Mouse (Mus musculus): Measurements from ENCODE around the gene Cadm1. TPM values are rescaled to one million over a fixed set of nuclear protein-coding genes. Genes with fewer than 3 reads are reported as not detected.

The Cadm1 gene
- polyA plus RNA-seq, 1 experiment from 2014 or later, result 206 TPM

- no peak for DNase-seq (ENCODE audit: low spot score)
- WGBS, result 47% methylated on average over 10 of the region's 10 CpGs
- no peak for ATAC-seq
Measured at GRCm38 (mm10) chr9:47688297-47688696, 158.3 kb downstream of the Cadm1 start.

GRCm38 (mm10) chr9:47692911-47693310, 162.9 kb downstream of the Cadm1 start:
- no peak overlapping the region for H3K4me2 ChIP-seq (ENCODE audit: low read length)
- H3K9me3 ChIP-seq (replicated peaks; ENCODE audit: control insufficient read depth, low read length), result no peaks in the 10 kb centered on the region
- H3K4me1 ChIP-seq (ENCODE audit: control insufficient read depth, insufficient read depth, low read length), result peaks cover 8% of the 10 kb centered on the region
- no peaks in the 10 kb centered on the region for H3K27me3 ChIP-seq (replicated peaks; ENCODE audit: control insufficient read depth, insufficient read depth, low read length)
- WGBS, result 44% methylated on average over 13 of the region's 13 CpGs
- no peak overlapping the region for H3K4me3 ChIP-seq (ENCODE audit: low read depth, low read length)
- DNase-seq (ENCODE audit: low spot score), result no peak
- no peak for ATAC-seq
- no peak overlapping the region for H3K27ac ChIP-seq (ENCODE audit: low read depth, low read length)
- no peak overlapping the region for H3K9ac ChIP-seq (ENCODE audit: low read length)
- no peaks in the 10 kb centered on the region for H3K36me3 ChIP-seq (ENCODE audit: control insufficient read depth, insufficient read depth, low read length)

More at GRCm38 (mm10) chr9:47688297-47688696, 158.3 kb downstream of the Cadm1 start:
- no peak overlapping the region for H3K9ac ChIP-seq (ENCODE audit: low read length)
- H3K27ac ChIP-seq (ENCODE audit: low read depth, low read length), result no peak overlapping the region
- H3K4me3 ChIP-seq (ENCODE audit: low read depth, low read length), result no peak overlapping the region
- no peak overlapping the region for H3K4me2 ChIP-seq (ENCODE audit: low read length)
- no peaks in the 10 kb centered on the region for H3K36me3 ChIP-seq (ENCODE audit: control insufficient read depth, insufficient read depth, low read length)
- no peaks in the 10 kb centered on the region for H3K9me3 ChIP-seq (replicated peaks; ENCODE audit: control insufficient read depth, low read length)
- no peaks in the 10 kb centered on the region for H3K27me3 ChIP-seq (replicated peaks; ENCODE audit: control insufficient read depth, insufficient read depth, low read length)
- peaks cover 13% of the 10 kb centered on the region for H3K4me1 ChIP-seq (ENCODE audit: control insufficient read depth, insufficient read depth, low read length)

GRCm38 (mm10) chr9:47699026-47699425, 169.1 kb downstream of the Cadm1 start:
- H3K27me3 ChIP-seq (replicated peaks; ENCODE audit: control insufficient read depth, insufficient read depth, low read length), result no peaks in the 10 kb centered on the region
- no peak overlapping the region for H3K9ac ChIP-seq (ENCODE audit: low read length)
- H3K9me3 ChIP-seq (replicated peaks; ENCODE audit: control insufficient read depth, low read length), result no peaks in the 10 kb centered on the region
- 52% methylated on average over 3 of the region's 3 CpGs for WGBS
- no peaks in the 10 kb centered on the region for H3K36me3 ChIP-seq (ENCODE audit: control insufficient read depth, insufficient read depth, low read length)
- H3K27ac ChIP-seq (ENCODE audit: low read depth, low read length), result no peak overlapping the region
- DNase-seq (ENCODE audit: low spot score), result peak; percentile 72
- no peak overlapping the region for H3K4me2 ChIP-seq (ENCODE audit: low read length)
- no peak for ATAC-seq
- H3K4me1 ChIP-seq (ENCODE audit: control insufficient read depth, insufficient read depth, low read length), result peaks cover 4% of the 10 kb centered on the region
- no peak overlapping the region for H3K4me3 ChIP-seq (ENCODE audit: low read depth, low read length)

- Histone ChIP-seq H3K27ac (ENCODE audit: low read depth, low read length) (no peak overlapping the region), H3K4me3 (ENCODE audit: low read depth, low read length) (no peak overlapping the region), H3K9ac (ENCODE audit: low read length) (no peak overlapping the region), H3K4me1 (ENCODE audit: control insufficient read depth, insufficient read depth, low read length) (peaks cover 4% of the 10 kb centered on the region), H3K36me3 (ENCODE audit: control insufficient read depth, insufficient read depth, low read length) (no peaks in the 10 kb centered on the region), H3K4me2 (ENCODE audit: low read length) (no peak overlapping the region), H3K9me3 (replicated peaks; ENCODE audit: control insufficient read depth, low read length) (no peaks in the 10 kb centered on the region), H3K27me3 (replicated peaks; ENCODE audit: control insufficient read depth, insufficient read depth, low read length) (no peaks in the 10 kb centered on the region)
- 79% methylated on average over 5 of the region's 5 CpGs for WGBS
- ATAC-seq (no peak), DNase-seq (ENCODE audit: low spot score) (no peak)
Measured at GRCm38 (mm10) chr9:47700021-47700420, 170.0 kb downstream of the Cadm1 start.

- H3K36me3 ChIP-seq (ENCODE audit: control insufficient read depth, insufficient read depth, low read length), result no peaks in the 10 kb centered on the region
- no peak overlapping the region for H3K9ac ChIP-seq (ENCODE audit: low read length)
- no peak overlapping the region for H3K27ac ChIP-seq (ENCODE audit: low read depth, low read length)
- H3K4me2 ChIP-seq (ENCODE audit: low read length), result no peak overlapping the region
- WGBS, result 91% methylated on average over 19 of the region's 19 CpGs
- ATAC-seq (no peak), DNase-seq (ENCODE audit: low spot score) (no peak)
- no peaks in the 10 kb centered on the region for H3K27me3 ChIP-seq (replicated peaks; ENCODE audit: control insufficient read depth, insufficient read depth, low read length)
- no peaks in the 10 kb centered on the region for H3K9me3 ChIP-seq (replicated peaks; ENCODE audit: control insufficient read depth, low read length)
- H3K4me1 ChIP-seq (ENCODE audit: control insufficient read depth, insufficient read depth, low read length), result peaks cover 19% of the 10 kb centered on the region
- no peak overlapping the region for H3K4me3 ChIP-seq (ENCODE audit: low read depth, low read length)
Measured at GRCm38 (mm10) chr9:47703026-47703876, 173.3 kb downstream of the Cadm1 start.

GRCm38 (mm10) chr9:47706341-47706740, 176.4 kb downstream of the Cadm1 start:
- Histone ChIP-seq H3K4me3 (ENCODE audit: low read depth, low read length) (no peak overlapping the region), H3K27me3 (replicated peaks; ENCODE audit: control insufficient read depth, insufficient read depth, low read length) (no peaks in the 10 kb centered on the region), H3K4me2 (ENCODE audit: low read length) (no peak overlapping the region), H3K27ac (ENCODE audit: low read depth, low read length) (no peak overlapping the region), H3K36me3 (ENCODE audit: control insufficient read depth, insufficient read depth, low read length) (no peaks in the 10 kb centered on the region), H3K9me3 (replicated peaks; ENCODE audit: control insufficient read depth, low read length) (no peaks in the 10 kb centered on the region), H3K4me1 (ENCODE audit: control insufficient read depth, insufficient read depth, low read length) (peaks cover 17% of the 10 kb centered on the region), H3K9ac (ENCODE audit: low read length) (0 out of 2 replicates have a peak overlapping the region, but pooled peaks have one; percentile 7)
- DNase-seq (ENCODE audit: low spot score) (peak; percentile 54), ATAC-seq (no peak)
- WGBS, result 49% methylated on average over 9 of the region's 9 CpGs

- WGBS, result 24% methylated on average over 6 of the region's 6 CpGs
- no peaks in the 10 kb centered on the region for H3K27me3 ChIP-seq (replicated peaks; ENCODE audit: control insufficient read depth, insufficient read depth, low read length)
- H3K9me3 ChIP-seq (replicated peaks; ENCODE audit: control insufficient read depth, low read length), result no peaks in the 10 kb centered on the region
- no peak overlapping the region for H3K9ac ChIP-seq (ENCODE audit: low read length)
- no peak overlapping the region for H3K4me3 ChIP-seq (ENCODE audit: low read depth, low read length)
- H3K4me2 ChIP-seq (ENCODE audit: low read length), result no peak overlapping the region
- H3K4me1 ChIP-seq (ENCODE audit: control insufficient read depth, insufficient read depth, low read length), result peaks cover 20% of the 10 kb centered on the region
- no peak overlapping the region for H3K27ac ChIP-seq (ENCODE audit: low read depth, low read length)
- peak; percentile 29; the same call in 1 of the 2 replicates for ATAC-seq
- H3K36me3 ChIP-seq (ENCODE audit: control insufficient read depth, insufficient read depth, low read length), result no peaks in the 10 kb centered on the region
- DNase-seq (ENCODE audit: low spot score), result peak; percentile 54
Measured at GRCm38 (mm10) chr9:47707326-47707725, 177.4 kb downstream of the Cadm1 start.

- no peak overlapping the region for H3K4me3 ChIP-seq (ENCODE audit: low read depth, low read length)
- no peaks in the 10 kb centered on the region for H3K9me3 ChIP-seq (replicated peaks; ENCODE audit: control insufficient read depth, low read length)
- H3K27me3 ChIP-seq (replicated peaks; ENCODE audit: control insufficient read depth, insufficient read depth, low read length), result no peaks in the 10 kb centered on the region
- no peak overlapping the region for H3K9ac ChIP-seq (ENCODE audit: low read length)
- H3K36me3 ChIP-seq (ENCODE audit: control insufficient read depth, insufficient read depth, low read length), result no peaks in the 10 kb centered on the region
- no peak overlapping the region for H3K27ac ChIP-seq (ENCODE audit: low read depth, low read length)
- peak; percentile 68 for ATAC-seq
- H3K4me2 ChIP-seq (ENCODE audit: low read length), result no peak overlapping the region
- peaks cover 20% of the 10 kb centered on the region for H3K4me1 ChIP-seq (ENCODE audit: control insufficient read depth, insufficient read depth, low read length)
- peak; percentile 92 for DNase-seq (ENCODE audit: low spot score)
- 23% methylated on average over 10 of the region's 10 CpGs for WGBS
Measured at GRCm38 (mm10) chr9:47708299-47708698, 178.3 kb downstream of the Cadm1 start.

GRCm38 (mm10) chr9:47710946-47711345, 181.0 kb downstream of the Cadm1 start:
- Histone ChIP-seq H3K27me3 (replicated peaks; ENCODE audit: control insufficient read depth, insufficient read depth, low read length) (no peaks in the 10 kb centered on the region), H3K36me3 (ENCODE audit: control insufficient read depth, insufficient read depth, low read length) (no peaks in the 10 kb centered on the region), H3K9ac (ENCODE audit: low read length) (no peak overlapping the region), H3K4me2 (ENCODE audit: low read length) (no peak overlapping the region), H3K9me3 (replicated peaks; ENCODE audit: control insufficient read depth, low read length) (no peaks in the 10 kb centered on the region), H3K27ac (ENCODE audit: low read depth, low read length) (no peak overlapping the region), H3K4me3 (ENCODE audit: low read depth, low read length) (no peak overlapping the region), H3K4me1 (ENCODE audit: control insufficient read depth, insufficient read depth, low read length) (peaks cover 29% of the 10 kb centered on the region)
- DNase-seq (ENCODE audit: low spot score), result peak; percentile 58
- 54% methylated on average over 8 of the region's 8 CpGs for WGBS
- ATAC-seq, result peak; percentile 69
